Mouse (Mus musculus) kidney, postnatal 36 days (tissue): ENCODE results near the gene Ccdc113.

ENCODE experiments used
- DNase-seq, 2 experiments: peaks; one replicate each; pipeline ENCODE4 v3.0.0; 2021 to 2022; ENCODE audit warnings: mixed read lengths in 2 of 2

Ccdc113 gene

DNA sequence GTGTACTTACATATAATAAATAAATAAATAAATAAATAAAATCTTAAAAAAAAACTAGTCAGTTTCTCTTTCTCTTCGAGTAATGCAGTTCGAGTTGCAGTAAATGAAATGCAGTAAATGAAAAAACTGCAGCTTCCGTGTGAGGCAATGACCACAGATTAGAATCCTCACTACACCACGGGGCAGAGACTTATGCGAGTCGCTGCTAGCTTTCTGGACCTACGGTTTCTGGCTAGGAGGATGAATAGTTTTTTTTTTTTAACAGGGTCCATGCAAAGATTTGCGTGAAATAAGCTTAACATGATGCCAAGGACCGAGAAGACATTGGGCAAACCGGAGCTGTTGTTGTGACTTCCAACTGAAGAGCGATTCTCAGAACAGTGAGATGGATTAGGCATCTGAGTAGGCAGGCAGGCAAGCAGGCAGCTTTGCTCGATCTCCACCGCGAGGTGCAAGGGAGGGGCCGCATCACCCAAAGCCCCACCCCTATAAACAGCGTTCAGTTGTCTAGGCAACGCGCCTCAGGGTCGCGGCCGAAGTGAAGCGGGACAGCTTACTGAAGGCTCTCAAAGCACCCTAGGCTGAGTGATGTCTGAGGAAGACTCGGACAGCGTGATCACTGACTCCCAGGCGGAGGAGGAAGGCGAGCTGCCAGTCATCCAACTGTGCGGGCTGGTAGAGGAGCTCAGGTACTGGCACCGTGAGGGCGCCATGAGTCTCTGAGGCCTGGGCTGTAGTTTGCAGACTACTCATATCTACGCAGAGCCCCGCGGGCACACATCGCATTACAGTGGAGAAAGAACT lies at the start of gene Ccdc113:
Gene Ccdc113, plus strand, starts transcription at position 502 of the 804 bp plus-strand sequence.
- DNase-seq, result peak; percentile 46 to 58

DNA sequence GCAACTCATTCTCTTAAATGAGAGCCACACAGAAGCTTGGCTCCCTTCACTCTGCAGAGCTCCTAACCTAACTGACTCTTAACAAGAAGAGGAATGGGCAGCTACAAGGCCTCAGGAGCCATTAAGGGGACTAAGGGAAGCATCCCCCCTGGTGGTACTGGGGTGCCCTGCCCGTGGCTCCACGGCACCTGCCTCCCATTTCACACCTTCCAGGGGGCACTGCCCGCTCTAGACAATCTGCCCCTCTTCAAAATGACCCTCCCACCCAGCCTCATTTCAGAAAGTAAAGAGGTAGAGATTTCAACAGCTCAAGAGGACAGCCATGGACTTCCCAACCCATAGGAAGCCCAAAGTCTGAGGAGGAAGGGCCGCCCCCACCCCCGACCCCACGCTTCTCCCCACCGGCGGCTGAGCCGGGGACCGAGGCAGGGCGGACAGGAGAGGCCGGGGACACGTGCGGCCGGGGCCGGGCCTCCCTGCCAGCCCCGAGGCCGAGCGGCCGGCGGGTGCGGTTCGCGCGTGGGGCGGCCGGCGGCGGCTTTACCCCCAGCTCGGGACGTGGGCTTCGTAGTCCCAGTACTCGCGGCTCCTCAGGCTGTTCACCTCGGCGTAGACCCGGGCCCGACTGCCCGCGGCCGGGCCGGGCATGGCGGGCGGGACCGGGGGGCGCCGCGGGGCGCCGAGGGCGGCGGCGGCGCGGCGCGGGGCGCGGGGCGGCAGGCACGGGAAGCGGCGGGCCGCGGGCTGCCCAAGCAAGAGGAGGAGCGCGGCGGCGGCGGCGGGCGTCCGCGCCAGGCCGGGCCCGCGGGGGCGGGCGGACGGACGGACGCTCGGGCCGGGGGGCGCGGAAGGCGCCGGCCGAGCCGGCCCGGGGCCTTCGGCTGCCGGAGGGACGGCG lies 45.8 kb upstream of the Ccdc113 start:
- no peak for DNase-seq

GRCm38 (mm10) chr8:95488698-95489332 lies 45.1 kb upstream of the Ccdc113 start:
- peak; percentile 81 to 93 for DNase-seq

DNA sequence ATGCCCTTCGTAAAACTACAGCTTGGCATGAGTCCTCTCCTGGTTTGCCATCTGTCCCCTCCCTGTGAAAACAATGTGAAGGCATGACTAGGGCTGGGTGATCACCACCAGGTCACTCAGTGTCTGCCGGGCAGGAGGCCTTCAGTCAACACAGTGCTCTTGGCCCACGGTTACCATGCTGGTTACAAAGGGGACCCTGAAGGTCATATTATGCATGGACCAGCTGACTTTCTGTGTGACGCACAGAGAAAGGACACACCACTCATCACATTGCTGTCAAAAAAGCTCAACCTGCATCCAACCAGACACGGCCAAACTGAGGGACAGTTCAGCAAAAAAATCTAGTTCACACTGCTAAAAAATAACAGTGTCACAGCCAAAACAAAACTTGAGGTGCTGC lies 43.9 kb upstream of the Ccdc113 start, which contains the start of gene Csnk2a2:
Gene Csnk2a2, minus strand, starts transcription at position 34 of the 400 bp plus-strand sequence.
- no peak for DNase-seq

DNA sequence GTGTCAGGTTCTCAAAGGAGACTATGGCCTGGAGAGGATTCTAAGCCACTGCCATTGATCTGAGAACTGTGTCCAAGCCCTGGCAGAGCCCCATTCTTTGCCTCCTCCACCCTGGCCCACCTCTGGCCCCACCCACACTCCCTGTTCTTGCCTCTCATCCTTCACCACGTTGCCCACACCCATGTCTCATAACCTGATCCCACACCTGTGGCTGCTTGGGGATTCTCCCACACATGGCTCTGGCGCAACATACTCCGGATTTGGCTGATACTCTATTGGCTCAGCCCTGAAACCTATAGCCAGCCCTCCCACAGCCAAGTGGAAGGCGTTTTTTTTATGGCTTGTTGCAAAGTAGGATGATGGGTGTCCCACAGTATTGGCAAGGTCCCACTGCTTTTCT lies 41.8 kb upstream of the Ccdc113 start:
- no peak for DNase-seq

DNA sequence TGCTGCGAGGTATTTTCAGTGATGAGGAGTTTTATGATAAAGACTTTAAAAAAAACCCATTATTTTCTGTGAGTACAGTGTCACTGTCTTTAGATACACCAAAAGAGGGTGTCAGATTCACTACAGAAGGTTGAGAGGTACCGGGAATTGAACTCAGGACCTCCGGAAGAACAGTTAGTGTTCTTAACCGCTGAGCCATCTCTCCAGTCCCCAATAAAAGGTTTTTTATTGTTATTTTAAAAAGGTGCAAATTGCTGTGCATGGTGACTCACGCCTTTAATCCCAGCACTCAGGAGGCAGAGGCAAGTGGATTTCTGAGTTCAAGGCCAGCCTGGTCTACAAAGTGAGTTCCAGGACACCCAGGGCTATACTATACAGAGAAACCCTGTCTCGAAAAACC lies 38.4 kb upstream of the Ccdc113 start:
- no peak for DNase-seq

GRCm38 (mm10) chr8:95496420-95496819 lies 37.5 kb upstream of the Ccdc113 start:
- DNase-seq, result no peak

- DNase-seq, result no peak
Measured at GRCm38 (mm10) chr8:95497821-95498220, 36.1 kb upstream of the Ccdc113 start.

- peak in 1 of 2 experiments; percentile 27 for DNase-seq
Measured at GRCm38 (mm10) chr8:95499266-95500064, 34.4 kb upstream of the Ccdc113 start.

DNA sequence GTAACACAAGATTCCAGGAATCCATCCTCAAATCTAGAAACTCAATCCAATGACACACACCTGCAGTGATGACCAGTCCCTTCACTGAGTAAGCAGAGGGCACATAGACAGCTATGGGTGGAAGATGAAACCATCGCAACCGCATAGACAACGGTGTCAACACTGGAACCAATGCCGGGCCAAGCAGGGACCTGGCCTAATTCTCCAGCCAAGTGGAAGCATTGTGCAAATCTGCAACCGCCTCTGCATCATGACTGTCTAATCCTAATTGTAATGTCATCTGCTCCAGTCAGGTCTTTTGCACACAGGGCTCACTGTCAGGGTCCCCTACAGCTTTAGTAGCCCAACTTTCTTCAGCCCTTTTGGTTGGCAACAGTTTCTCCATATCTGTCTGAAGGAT lies 33.4 kb upstream of the Ccdc113 start:
- DNase-seq, result no peak

GRCm38 (mm10) chr8:95502431-95502830 lies 31.5 kb upstream of the Ccdc113 start:
- DNase-seq, result no peak

DNA sequence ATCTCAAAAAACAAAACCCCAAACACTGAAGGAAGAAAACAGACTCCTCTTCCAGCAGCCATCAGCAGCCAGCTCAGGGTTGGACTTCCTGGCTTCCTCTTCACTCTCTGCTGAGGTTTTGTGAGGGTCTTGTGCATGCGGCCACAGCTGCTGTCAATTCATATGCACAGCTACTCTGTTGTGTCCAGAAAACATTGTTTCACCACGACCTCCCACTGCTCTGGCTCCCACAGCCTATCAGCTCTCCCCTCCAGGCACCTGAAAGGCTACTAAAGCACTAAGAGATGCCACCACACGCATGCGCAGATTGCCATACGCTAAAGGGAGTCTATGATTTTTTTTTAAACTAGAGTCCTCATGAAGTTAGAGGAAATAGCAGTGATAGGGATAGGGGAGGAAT lies 29.1 kb upstream of the Ccdc113 start:
- DNase-seq, result no peak

GRCm38 (mm10) chr8:95505606-95506005 lies 28.3 kb upstream of the Ccdc113 start:
- no peak for DNase-seq

DNA sequence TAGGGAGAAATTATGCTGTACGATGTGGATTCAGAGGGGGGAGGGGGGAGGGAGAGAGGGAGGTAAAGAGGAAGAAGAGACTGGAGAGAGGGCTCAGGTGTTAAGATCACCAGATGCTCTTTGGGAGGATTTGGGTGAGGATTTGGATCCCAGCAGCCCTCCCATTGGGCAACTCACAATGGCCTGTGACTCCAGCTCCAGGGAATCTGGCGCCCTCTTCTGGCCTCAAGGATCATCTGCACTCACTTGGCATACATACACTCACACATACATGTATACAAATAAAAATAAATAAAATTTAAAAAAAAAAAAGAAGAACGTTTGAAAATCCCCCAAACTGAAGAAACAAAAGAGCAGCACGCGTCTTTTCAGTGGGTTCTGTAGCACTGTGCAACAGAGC lies 27.6 kb upstream of the Ccdc113 start:
- no peak for DNase-seq

GRCm38 (mm10) chr8:95512257-95512656 lies 21.6 kb upstream of the Ccdc113 start:
- DNase-seq, result no peak

- DNase-seq, result no peak
Measured at GRCm38 (mm10) chr8:95513219-95513618, 20.7 kb upstream of the Ccdc113 start.

- DNase-seq, result no peak
Measured at GRCm38 (mm10) chr8:95516928-95517327, 17.0 kb upstream of the Ccdc113 start.

- DNase-seq, result no peak
Measured at GRCm38 (mm10) chr8:95523991-95524390, 9.9 kb upstream of the Ccdc113 start.

- DNase-seq, result no peak
Measured at GRCm38 (mm10) chr8:95528194-95528593, 5.7 kb upstream of the Ccdc113 start.

DNA sequence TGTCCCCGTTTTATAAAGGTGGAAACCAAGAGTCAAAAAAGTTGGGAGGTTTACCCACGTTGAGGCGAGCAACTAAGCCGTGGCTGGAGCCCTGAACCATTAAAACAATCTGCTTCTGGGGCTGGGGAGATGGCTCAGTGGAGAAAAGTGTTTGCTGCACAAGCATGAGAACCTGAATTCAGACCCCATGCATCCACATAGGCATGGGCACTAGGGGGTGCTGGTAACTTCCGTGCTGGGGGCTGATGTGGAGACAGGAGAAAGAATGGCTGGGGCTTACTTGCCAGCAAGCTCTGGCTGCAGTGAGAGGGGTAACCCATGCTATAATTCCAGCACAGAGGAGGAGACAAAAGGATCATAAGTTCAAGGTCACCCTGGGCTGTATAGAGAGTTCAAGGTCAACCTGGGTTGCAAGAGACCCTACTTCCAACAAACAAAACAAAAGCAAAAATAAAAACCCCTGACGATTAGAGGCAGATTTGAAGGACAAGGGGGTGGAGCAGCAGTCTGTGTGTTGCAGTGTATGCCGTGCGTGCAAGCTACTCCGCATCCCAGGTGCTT lies 5.1 kb upstream of the Ccdc113 start:
- DNase-seq, result no peak

DNA sequence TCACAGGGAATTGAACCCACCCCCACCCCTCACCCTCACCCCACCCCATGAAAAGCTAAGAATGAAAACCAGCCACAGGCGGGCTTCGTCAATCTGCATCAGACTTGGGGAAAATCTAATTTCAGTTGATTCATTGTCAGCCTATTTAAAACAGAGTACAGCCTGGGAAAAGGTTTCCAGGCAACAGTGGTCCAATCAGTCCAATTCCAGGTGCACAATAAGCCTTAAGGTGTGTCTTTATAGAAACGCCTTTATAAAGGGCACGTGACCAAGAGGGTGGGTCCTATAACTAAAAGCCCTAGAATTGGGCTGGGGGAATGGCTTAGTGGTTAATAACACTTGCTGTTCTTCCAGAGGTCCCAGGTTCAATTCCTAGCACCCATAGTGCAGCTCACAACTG lies 1.7 kb upstream of the Ccdc113 start:
- no peak for DNase-seq

DNA sequence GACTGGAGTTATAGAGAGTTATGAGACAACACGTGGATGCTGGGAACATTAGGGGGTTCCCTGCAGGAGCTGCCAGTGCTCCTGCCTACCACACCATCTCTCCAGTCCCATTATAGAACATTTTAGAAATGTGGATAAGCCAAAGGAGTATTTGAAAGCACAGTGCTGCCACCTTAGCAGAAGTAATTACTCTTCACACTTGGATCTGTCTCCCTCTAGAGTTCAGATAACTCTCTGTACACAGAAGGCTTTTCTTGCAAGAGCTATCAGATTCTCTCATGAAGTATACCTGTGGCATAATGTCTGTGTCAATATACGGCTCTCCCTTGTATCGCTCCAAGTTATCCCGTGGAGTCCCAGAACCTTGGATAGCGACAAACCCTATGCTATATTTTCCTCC lies 5.6 kb downstream of the Ccdc113 start:
- DNase-seq, result no peak
